Mouse (Mus musculus) midbrain, embryonic 11.5 days (tissue): Measurements from ENCODE around the gene Fuz. TPM values are rescaled to one million over a fixed set of nuclear protein-coding genes. Genes with fewer than 3 reads are reported as not detected.
A peak's percentile ranks its signal among the peaks of the same experiment; 100 is the strongest.

ENCODE experiments used
- ATAC-seq: fragments of 200-750 bp; cut with Nextera tagmentation; 2 replicates; pipeline ENCODE4 v1.8.0; 2017; ENCODE audit warnings: moderate TSS enrichment, moderate library complexity; ENCODE audit not compliant: low FRiP score
- DNase-seq: peaks from one replicate; pipeline ENCODE4 v3.0.0; 2015; ENCODE audit warnings: low spot score; ENCODE audit errors: missing footprints
- H3K27ac ChIP-seq: fragments of 300-500 bp; sonication (generic); 2 replicates; pipeline ENCODE4 v1.5.1; 2014; ENCODE audit warnings: low read depth, low read length
- H3K27me3 ChIP-seq: fragments of 300-500 bp; sonication (generic); 2 replicates; pipeline ENCODE4 v1.6.1; 2014; ENCODE audit warnings: mild to moderate bottlenecking, low read length, moderate library complexity, mixed read lengths; ENCODE audit not compliant: control insufficient read depth, insufficient read depth
- H3K36me3 ChIP-seq: fragments of 300-500 bp; sonication (generic); 2 replicates; pipeline ENCODE4 v1.6.1; 2014; ENCODE audit warnings: mild to moderate bottlenecking, low read length, moderate library complexity, mixed read lengths; ENCODE audit not compliant: control insufficient read depth, insufficient read depth
- H3K4me1 ChIP-seq: fragments of 300-500 bp; sonication (generic); 2 replicates; pipeline ENCODE4 v1.6.1; 2014; ENCODE audit warnings: low read length; ENCODE audit not compliant: control insufficient read depth, insufficient read depth
- H3K4me2 ChIP-seq: fragments of 300-500 bp; sonication (generic); 2 replicates; pipeline ENCODE4 v1.6.1; 2014; ENCODE audit warnings: mild to moderate bottlenecking, moderate library complexity
- H3K4me3 ChIP-seq: fragments of 300-500 bp; sonication (generic); 2 replicates; pipeline ENCODE4 v1.5.1; 2014; ENCODE audit warnings: low read depth, low read length
- H3K9ac ChIP-seq: fragments of 300-500 bp; sonication (generic); 2 replicates; pipeline ENCODE4 v1.6.1; 2014; ENCODE audit warnings: low read length
- H3K9me3 ChIP-seq: fragments of 300-500 bp; sonication (generic); 2 replicates; pipeline ENCODE4 v1.6.1; 2016; ENCODE audit warnings: low read length; ENCODE audit not compliant: control insufficient read depth
- WGBS: fragments of 180-500 bp; shearing (Covaris S2); extraction: QIAGEN DNeasy Blood & Tissue Kit; methylation state at CpG from one replicate; pipeline ENCODE4 v1.1.7; 2014; 5-methylcytosine and 5-hydroxymethylcytosine counted together
- polyA plus RNA-seq: library from polyadenylated mRNA; unstranded; fragments of >200 nt; fragmentation: Nextera tagmentation; extraction: Ambion mirVana; gene quantifications from 2 replicates; pipeline ENCODE4 v1.2.1, GENCODE M21; 2014

Gene Fuz
- polyA plus RNA-seq, 1 experiment from 2014 or later = 23.1 TPM

GRCm38 (mm10) chr7:44851625-44852234 lies 44.1 kb upstream of the Fuz start:
- ATAC-seq (no peak), DNase-seq (no peak)
- Histone ChIP-seq H3K9me3 (no peaks in the 10 kb centered on the region), H3K4me3 (no peak overlapping the region), H3K9ac (no peak overlapping the region), H3K4me2 (no peak overlapping the region), H3K27ac (no peak overlapping the region), H3K27me3 (no peaks in the 10 kb centered on the region), H3K36me3 (0 out of 2 replicates have a peak, but pooled peaks cover 2% of the 10 kb centered on the region), H3K4me1 (peaks cover 32% of the 10 kb centered on the region)
- 93% methylated on average over 12 of the region's 12 CpGs for WGBS

GRCm38 (mm10) chr7:44852259-44853027 lies 43.4 kb upstream of the Fuz start:
- H3K4me3 ChIP-seq = no peak overlapping the region
- 90% methylated on average over 35 of the region's 36 CpGs for WGBS
- H3K9ac ChIP-seq = no peak overlapping the region
- H3K4me2 ChIP-seq = no peak overlapping the region
- no peaks in the 10 kb centered on the region for H3K9me3 ChIP-seq
- peaks cover 32% of the 10 kb centered on the region for H3K4me1 ChIP-seq
- H3K27ac ChIP-seq = no peak overlapping the region
- H3K36me3 ChIP-seq = 0 out of 2 replicates have a peak, but pooled peaks cover 2% of the 10 kb centered on the region
- DNase-seq (no peak), ATAC-seq (no peak)
- H3K27me3 ChIP-seq = no peaks in the 10 kb centered on the region

- 88% methylated on average over 2 of the region's 2 CpGs for WGBS
- H3K36me3 ChIP-seq = 0 out of 2 replicates have a peak, but pooled peaks cover 2% of the 10 kb centered on the region
- peaks cover 31% of the 10 kb centered on the region for H3K4me1 ChIP-seq
- H3K4me3 ChIP-seq = no peak overlapping the region
- H3K9ac ChIP-seq = no peak overlapping the region
- peak overlapping the region; percentile 78; the same call in 1 of the 2 replicates for H3K4me2 ChIP-seq
- H3K27ac ChIP-seq = no peak overlapping the region
- H3K9me3 ChIP-seq = no peaks in the 10 kb centered on the region
- no peaks in the 10 kb centered on the region for H3K27me3 ChIP-seq
- ATAC-seq (no peak), DNase-seq (no peak)
These were observed 42.8 kb upstream of the Fuz start for GRCm38 (mm10) chr7:44853065-44853464.

GRCm38 (mm10) chr7:44853596-44854355 lies 42.1 kb upstream of the Fuz start:
- Histone ChIP-seq H3K27me3 (no peaks in the 10 kb centered on the region), H3K27ac (peak overlapping the region; percentile 89), H3K36me3 (0 out of 2 replicates have a peak, but pooled peaks cover 2% of the 10 kb centered on the region), H3K4me3 (peak overlapping the region; percentile 49), H3K4me2 (peak overlapping the region; percentile 78), H3K4me1 (peaks cover 33% of the 10 kb centered on the region), H3K9ac (peak overlapping the region; percentile 74), H3K9me3 (no peaks in the 10 kb centered on the region)
- 37% methylated on average over 26 of the region's 26 CpGs for WGBS
- DNase-seq = peak; percentile 92
- ATAC-seq = peak; percentile 1; the same call in 1 of the 2 replicates

- ATAC-seq (peak; percentile 43), DNase-seq (peak; percentile 95)
- Histone ChIP-seq H3K9ac (peak overlapping the region; percentile 74), H3K36me3 (0 out of 2 replicates have a peak, but pooled peaks cover 2% of the 10 kb centered on the region), H3K9me3 (no peaks in the 10 kb centered on the region), H3K4me2 (peak overlapping the region; percentile 78), H3K27ac (peak overlapping the region; percentile 89), H3K4me3 (peak overlapping the region; percentile 49), H3K4me1 (peaks cover 33% of the 10 kb centered on the region), H3K27me3 (no peaks in the 10 kb centered on the region)
- 1% methylated on average over 45 of the region's 45 CpGs for WGBS
These were observed 41.4 kb upstream of the Fuz start for GRCm38 (mm10) chr7:44854356-44855031.

GRCm38 (mm10) chr7:44855036-44855435 lies 40.8 kb upstream of the Fuz start:
- WGBS = 44% methylated on average over 10 of the region's 10 CpGs
- DNase-seq = no peak
- peaks cover 33% of the 10 kb centered on the region for H3K4me1 ChIP-seq

GRCm38 (mm10) chr7:44856265-44856916 lies 39.5 kb upstream of the Fuz start:
- peaks cover 2% of the 10 kb centered on the region; the same call in 1 of the 2 replicates for H3K36me3 ChIP-seq
- peak overlapping the region; percentile 95 for H3K4me2 ChIP-seq
- WGBS = 69% methylated on average over 9 of the region's 9 CpGs
- ATAC-seq (no peak), DNase-seq (no peak)
- H3K27ac ChIP-seq = no peak overlapping the region
- H3K4me3 ChIP-seq = peak overlapping the region; percentile 72; the same call in 1 of the 2 replicates
- H3K9ac ChIP-seq = no peak overlapping the region
- peaks cover 29% of the 10 kb centered on the region for H3K4me1 ChIP-seq
- H3K27me3 ChIP-seq = no peaks in the 10 kb centered on the region
- no peaks in the 10 kb centered on the region for H3K9me3 ChIP-seq

More at GRCm38 (mm10) chr7:44855036-44855435, 40.8 kb upstream of the Fuz start:
- Histone ChIP-seq H3K4me3 (peak overlapping the region; percentile 49), H3K36me3 (0 out of 2 replicates have a peak, but pooled peaks cover 2% of the 10 kb centered on the region), H3K4me2 (peak overlapping the region; percentile 78), H3K27me3 (no peaks in the 10 kb centered on the region), H3K9me3 (no peaks in the 10 kb centered on the region), H3K9ac (peak overlapping the region; percentile 74), H3K27ac (peak overlapping the region; percentile 89)
- ATAC-seq = no peak

- H3K4me1 ChIP-seq = peaks cover 29% of the 10 kb centered on the region
- H3K36me3 ChIP-seq = peaks cover 2% of the 10 kb centered on the region; the same call in 1 of the 2 replicates
- H3K27me3 ChIP-seq = no peaks in the 10 kb centered on the region
- H3K27ac ChIP-seq = peak within 1 kb of the TSS; percentile 83
- peak within 1 kb of the TSS; percentile 95 for H3K4me2 ChIP-seq
- DNase-seq (peak; percentile 98), ATAC-seq (peak; percentile 45; the same call in 1 of the 2 replicates)
- no peaks in the 10 kb centered on the region for H3K9me3 ChIP-seq
- H3K4me3 ChIP-seq = peak within 1 kb of the TSS; percentile 72
- peak within 1 kb of the TSS; percentile 81 for H3K9ac ChIP-seq
- WGBS = under 1% methylated on average over 32 of the region's 32 CpGs
These were observed 38.8 kb upstream of the Fuz start, which contains the start of gene Pnkp for GRCm38 (mm10) chr7:44857042-44857552. Gene Pnkp (plus strand): TSS chr7:44857139.
